Comparison of ENCODE assay signal across 21 mouse cellular contexts in genomic region chr7:24396832-24397231, GRCm38 (mm10). TPM values are rescaled to one million over a fixed set of nuclear protein-coding genes. Genes with fewer than 3 reads are reported as not detected.
DNase-seq lines count a peak whose midpoint lies in the region; ATAC-seq lines count a peak whose summit lies in the region.
"Had no signal": no experiment of that assay in that cellular context is flagged by ENCODE, and none has a peak within 500 bp of the region (broad histone marks: within the 10 kb centered on the region; RNA-seq: fewer than 3 reads in every experiment).

No protein-coding gene starts in this region.

- ATAC-seq in megakaryocyte, adult 5-6 weeks (ENCODE audit: poor library complexity, severe bottlenecking), result no peak
- peak; percentile 22 for ATAC-seq in liver, embryonic 16.5 days (ENCODE audit: low read depth)
- no peak for ATAC-seq in midbrain, embryonic 14.5 days (ENCODE audit: low FRiP score, low TSS enrichment)
- ATAC-seq in hindbrain, embryonic 13.5 days (ENCODE audit: low FRiP score), result no peak
- ATAC-seq: inflammation-experienced regulatory T-cells, adult 6 months; midbrain, embryonic 13.5 days had no signal

- WGBS in limb, embryonic 10.5 days, result 82% methylated on average over 11 of the region's 11 CpGs
- WGBS in liver, embryonic 16.5 days (ENCODE audit: insufficient replicate concordance), result 27% methylated on average over 11 of the region's 11 CpGs
- WGBS in midbrain, embryonic 14.5 days, result 84% methylated on average over 11 of the region's 11 CpGs
- WGBS in hindbrain, embryonic 13.5 days, result 86% methylated on average over 11 of the region's 11 CpGs

- H3K27me3 ChIP-seq in megakaryocyte, embryonic 14.5 days (replicated peaks), result no peaks in the 10 kb centered on the region
- H3K27me3 ChIP-seq in limb, embryonic 10.5 days (ENCODE audit: low read depth, poor library complexity, severe bottlenecking), result no peaks in the 10 kb centered on the region
- no peaks in the 10 kb centered on the region for H3K27me3 ChIP-seq in liver, embryonic 16.5 days (ENCODE audit: control insufficient read depth, insufficient read depth, low read depth, low read length)
- H3K27me3 ChIP-seq in midbrain, embryonic 14.5 days (ENCODE audit: control insufficient read depth, insufficient read depth, low read length), result no peaks in the 10 kb centered on the region
- no peaks in the 10 kb centered on the region for H3K27me3 ChIP-seq in hindbrain, embryonic 13.5 days
- H3K27me3 ChIP-seq: heart, embryonic 15.5 days; midbrain, embryonic 13.5 days had no signal

- peak overlapping the region; percentile 9 for H3K9ac ChIP-seq in liver, embryonic 16.5 days (ENCODE audit: low read depth, low read length)
- no peak overlapping the region for H3K9ac ChIP-seq in midbrain, embryonic 14.5 days (replicated peaks; ENCODE audit: low read length)
- no peak overlapping the region for H3K9ac ChIP-seq in hindbrain, embryonic 13.5 days
- H3K9ac ChIP-seq: heart, embryonic 15.5 days had no signal

- H3K9me3 ChIP-seq in megakaryocyte, embryonic 14.5 days, result no peaks in the 10 kb centered on the region
- H3K9me3 ChIP-seq in limb, embryonic 10.5 days (replicated peaks), result no peaks in the 10 kb centered on the region
- no peaks in the 10 kb centered on the region for H3K9me3 ChIP-seq in liver, embryonic 16.5 days (replicated peaks; ENCODE audit: control insufficient read depth, low read length)
- no peaks in the 10 kb centered on the region for H3K9me3 ChIP-seq in midbrain, embryonic 14.5 days (ENCODE audit: control insufficient read depth, low read length)
- H3K9me3 ChIP-seq in hindbrain, embryonic 13.5 days, result no peaks in the 10 kb centered on the region
- H3K9me3 ChIP-seq: heart, embryonic 15.5 days; hindbrain, embryonic 10.5 days; midbrain, embryonic 13.5 days had no signal

- peak overlapping the region; percentile 52 for H3K4me2 ChIP-seq in liver, embryonic 16.5 days (ENCODE audit: low read depth, low read length)
- H3K4me2 ChIP-seq in midbrain, embryonic 14.5 days (ENCODE audit: low read length), result no peak overlapping the region
- H3K4me2 ChIP-seq in hindbrain, embryonic 13.5 days, result no peak overlapping the region
- H3K4me2 ChIP-seq: heart, embryonic 15.5 days; midbrain, embryonic 13.5 days had no signal

- peaks cover 13% of the 10 kb centered on the region for H3K36me3 ChIP-seq in megakaryocyte, embryonic 14.5 days (replicated peaks; ENCODE audit: low read length)
- H3K36me3 ChIP-seq in limb, embryonic 10.5 days, result peaks cover 5% of the 10 kb centered on the region
- no peaks in the 10 kb centered on the region for H3K36me3 ChIP-seq in liver, embryonic 16.5 days (ENCODE audit: control insufficient read depth, insufficient read depth)
- H3K36me3 ChIP-seq in midbrain, embryonic 14.5 days (ENCODE audit: control insufficient read depth, insufficient read depth, low read length), result no peaks in the 10 kb centered on the region
- peaks cover 4% of the 10 kb centered on the region for H3K36me3 ChIP-seq in hindbrain, embryonic 13.5 days
- H3K36me3 ChIP-seq: heart, embryonic 15.5 days; midbrain, embryonic 13.5 days had no signal

- peaks cover 74% of the 10 kb centered on the region for H3K4me1 ChIP-seq in megakaryocyte, embryonic 14.5 days
- H3K4me1 ChIP-seq in limb, embryonic 10.5 days, result peaks cover 24% of the 10 kb centered on the region
- H3K4me1 ChIP-seq in liver, embryonic 16.5 days (ENCODE audit: control insufficient read depth, low read depth, low read length), result peaks cover 59% of the 10 kb centered on the region
- H3K4me1 ChIP-seq in midbrain, embryonic 14.5 days (ENCODE audit: control insufficient read depth, insufficient read depth, low read length), result no peaks in the 10 kb centered on the region
- peaks cover 17% of the 10 kb centered on the region for H3K4me1 ChIP-seq in hindbrain, embryonic 13.5 days (replicated peaks)

- H3K4me3 ChIP-seq in megakaryocyte, embryonic 14.5 days (replicated peaks), result peak overlapping the region; percentile 17
- H3K4me3 ChIP-seq in limb, embryonic 10.5 days, result no peak overlapping the region
- peak overlapping the region; percentile 33 for H3K4me3 ChIP-seq in liver, embryonic 16.5 days (ENCODE audit: low read depth, low read length)
- H3K4me3 ChIP-seq in midbrain, embryonic 14.5 days (replicated peaks; ENCODE audit: low read depth, low read length), result no peak overlapping the region
- H3K4me3 ChIP-seq in hindbrain, embryonic 13.5 days, result no peak overlapping the region
- H3K4me3 ChIP-seq: heart, embryonic 15.5 days; hindbrain, embryonic 10.5 days; midbrain, embryonic 13.5 days had no signal

- peak overlapping the region; percentile 23; the same call in 1 of the 2 replicates for H3K27ac ChIP-seq in limb, embryonic 10.5 days
- H3K27ac ChIP-seq in liver, embryonic 16.5 days (ENCODE audit: low read length), result peak overlapping the region; percentile 70
- no peak overlapping the region for H3K27ac ChIP-seq in midbrain, embryonic 14.5 days (replicated peaks; ENCODE audit: low read depth, low read length)
- H3K27ac ChIP-seq in hindbrain, embryonic 13.5 days, result no peak overlapping the region
- H3K27ac ChIP-seq: heart, embryonic 15.5 days; hindbrain, embryonic 10.5 days; midbrain, embryonic 13.5 days had no signal

- peak; percentile 62 for DNase-seq in c-Kit-negative CD71-positive TER-119-positive erythroid progenitor cells, embryonic 14.5 days (ENCODE audit: low read depth, low spot score)
- no peak for DNase-seq in limb, embryonic 10.5 days (ENCODE audit: low spot score)
- no peak for DNase-seq in retina, postnatal 1 day
- DNase-seq in midbrain, embryonic 14.5 days, result no peak
- DNase-seq: cerebellum, postnatal 14 days; embryo, embryonic 11 days; gastrocnemius, postnatal 10 days; heart, adult 18-20 months; kidney, postnatal 14 days; layer of hippocampus, adult 9-11 months; lung, adult 18-20 months; lung, postnatal 36 days; thymus, postnatal 36 days had no signal

RNA-seq across cellular contexts. Expression of gene Smg9, which starts 2.6 kb away (rescaled TPM):
- 42.3 and 58.9 TPM in 2 replicates for polyA plus RNA-seq in megakaryocyte, embryonic 14.5 days (2012; ENCODE audit: insufficient read depth, low replicate concordance)
- total RNA-seq in megakaryocyte, adult 5-6 weeks (2015), result 21.6 and 22.3 TPM in 2 replicates
- total RNA-seq in megakaryocyte, adult 5-6 weeks (2017), result 16.7 and 30.3 TPM in 2 replicates
- 28.3 and 29.0 TPM in 2 replicates for polyA plus RNA-seq in limb, embryonic 10.5 days (2016; fragmentation: Nextera tagmentation; extraction: Ambion mirVana)
- polyA plus RNA-seq in liver, embryonic 16.5 days (2015; fragmentation: Nextera tagmentation; extraction: Ambion mirVana), result 12.8 and 14.3 TPM in 2 replicates
- polyA plus RNA-seq in midbrain, embryonic 14.5 days (2014; fragmentation: Nextera tagmentation; extraction: Ambion mirVana), result 32.9 and 33.3 TPM in 2 replicates
- 31.3 and 35.9 TPM in 2 replicates for polyA plus RNA-seq in hindbrain, embryonic 13.5 days (2015; fragmentation: Nextera tagmentation; extraction: Ambion mirVana)

RNA-seq across cellular contexts. Expression of gene Kcnn4, which starts 26.8 kb away (rescaled TPM):
- polyA plus RNA-seq in megakaryocyte, embryonic 14.5 days (2012; ENCODE audit: insufficient read depth, low replicate concordance), result 9.0 and 25.3 TPM in 2 replicates
- 5.9 and 7.6 TPM in 2 replicates for total RNA-seq in megakaryocyte, adult 5-6 weeks (2015)
- total RNA-seq in megakaryocyte, adult 5-6 weeks (2017), result 14.2 and 17.0 TPM in 2 replicates
- polyA plus RNA-seq in limb, embryonic 10.5 days (2016; fragmentation: Nextera tagmentation; extraction: Ambion mirVana), result 3.6 and 4.0 TPM in 2 replicates
- 91.9 and 93.4 TPM in 2 replicates for polyA plus RNA-seq in liver, embryonic 16.5 days (2015; fragmentation: Nextera tagmentation; extraction: Ambion mirVana)
- polyA plus RNA-seq in midbrain, embryonic 14.5 days (2014; fragmentation: Nextera tagmentation; extraction: Ambion mirVana), result 0.43 and 0.45 TPM in 2 replicates
- polyA plus RNA-seq in hindbrain, embryonic 13.5 days (2015; fragmentation: Nextera tagmentation; extraction: Ambion mirVana), result 1.2 and 1.5 TPM in 2 replicates

RNA-seq across cellular contexts. Expression of gene Lypd5, which starts 47.8 kb away (rescaled TPM):
- polyA plus RNA-seq in megakaryocyte, embryonic 14.5 days (2012; ENCODE audit: insufficient read depth, low replicate concordance), result not detected in 2 replicates
- total RNA-seq in megakaryocyte, adult 5-6 weeks (2015), result not detected in 2 replicates
- not detected in 2 replicates for total RNA-seq in megakaryocyte, adult 5-6 weeks (2017)
- not detected in 2 replicates for polyA plus RNA-seq in limb, embryonic 10.5 days (2016; fragmentation: Nextera tagmentation; extraction: Ambion mirVana)
- polyA plus RNA-seq in liver, embryonic 16.5 days (2015; fragmentation: Nextera tagmentation; extraction: Ambion mirVana), result not detected in 2 replicates
- polyA plus RNA-seq in midbrain, embryonic 14.5 days (2014; fragmentation: Nextera tagmentation; extraction: Ambion mirVana), result not detected in 2 replicates
- not detected in 2 replicates for polyA plus RNA-seq in hindbrain, embryonic 13.5 days (2015; fragmentation: Nextera tagmentation; extraction: Ambion mirVana)
- total RNA-seq: gastrocnemius, postnatal 10 days; heart, adult 18-20 months had no signal
- polyA plus RNA-seq: hindbrain, embryonic 10.5 days; inflammation-experienced regulatory T-cells, adult 6 months; midbrain, embryonic 13.5 days had no signal

RNA-seq across cellular contexts. Expression of gene Irgc1, which starts 55.3 kb away (rescaled TPM):
- polyA plus RNA-seq in megakaryocyte, embryonic 14.5 days (2012; ENCODE audit: insufficient read depth, low replicate concordance), result 0.28 TPM in 1 of 2 replicates, not detected in the other
- 0.74 and 1.8 TPM in 2 replicates for total RNA-seq in megakaryocyte, adult 5-6 weeks (2015)
- 0.66 and 0.94 TPM in 2 replicates for total RNA-seq in megakaryocyte, adult 5-6 weeks (2017)
- polyA plus RNA-seq in limb, embryonic 10.5 days (2016; fragmentation: Nextera tagmentation; extraction: Ambion mirVana), result not detected in 2 replicates
- polyA plus RNA-seq in liver, embryonic 16.5 days (2015; fragmentation: Nextera tagmentation; extraction: Ambion mirVana), result not detected in 2 replicates
- polyA plus RNA-seq in midbrain, embryonic 14.5 days (2014; fragmentation: Nextera tagmentation; extraction: Ambion mirVana), result not detected in 2 replicates
- not detected in 2 replicates for polyA plus RNA-seq in hindbrain, embryonic 13.5 days (2015; fragmentation: Nextera tagmentation; extraction: Ambion mirVana)
- total RNA-seq: heart, adult 18-20 months had no signal
- polyA plus RNA-seq: heart, embryonic 15.5 days; hindbrain, embryonic 10.5 days; inflammation-experienced regulatory T-cells, adult 6 months; midbrain, embryonic 13.5 days had no signal

Comparison
In these comparisons a context has a peak if more than half of its experiments do, and no peak if none do; other contexts are left out.
1. H3K4me3 ChIP-seq: peak in megakaryocyte, embryonic 14.5 days (single experiment) and liver, embryonic 16.5 days (single experiment); none in limb, embryonic 10.5 days (single experiment), midbrain, embryonic 14.5 days (single experiment) and hindbrain, embryonic 13.5 days (single experiment).
2. H3K27ac ChIP-seq: peak in limb, embryonic 10.5 days (single experiment) and liver, embryonic 16.5 days (single experiment); none in midbrain, embryonic 14.5 days (single experiment) and hindbrain, embryonic 13.5 days (single experiment).